Mouse (Mus musculus): ENCODE data around the gene Tjp1.

Tjp1 gene

GRCm38 (mm10) chr7:65489195-65489594, 38.4 kb downstream of the Tjp1 start:
- DNase-seq (ENCODE audit: low read depth, low spot score), result no peak

DNA sequence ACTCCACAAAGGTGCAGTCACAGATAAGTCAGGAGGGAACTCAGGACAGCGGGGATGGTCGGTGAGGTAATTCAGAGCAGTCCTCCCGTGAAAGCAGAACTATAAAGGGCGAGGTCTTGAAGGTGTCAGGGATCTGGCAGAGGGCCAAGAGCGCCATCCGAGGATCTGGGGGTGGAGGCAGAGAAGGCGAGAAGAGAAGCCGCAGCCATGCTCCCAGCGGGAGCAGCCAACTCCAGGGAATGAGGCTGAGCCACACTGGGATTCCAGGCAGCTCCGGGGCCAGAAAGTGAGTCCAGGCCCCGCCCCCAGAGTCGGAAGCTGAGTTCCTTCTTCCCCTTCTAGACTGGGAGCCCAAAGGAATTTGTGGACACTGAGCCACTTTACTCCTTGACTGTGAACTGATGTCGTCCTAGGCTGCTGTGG, 41.3 kb downstream of the Tjp1 start:
- DNase-seq (ENCODE audit: low read depth, low spot score), result no peak

- no peak for DNase-seq (ENCODE audit: low read depth, low spot score)
Observed at GRCm38 (mm10) chr7:65484170-65484778, 43.3 kb downstream of the Tjp1 start.

GRCm38 (mm10) chr7:65482216-65482615, 45.4 kb downstream of the Tjp1 start:
- DNase-seq (ENCODE audit: low read depth, low spot score), result no peak

- no peak for DNase-seq (ENCODE audit: low read depth, low spot score)
Observed at GRCm38 (mm10) chr7:65472048-65472447, 55.5 kb downstream of the Tjp1 start.

DNA sequence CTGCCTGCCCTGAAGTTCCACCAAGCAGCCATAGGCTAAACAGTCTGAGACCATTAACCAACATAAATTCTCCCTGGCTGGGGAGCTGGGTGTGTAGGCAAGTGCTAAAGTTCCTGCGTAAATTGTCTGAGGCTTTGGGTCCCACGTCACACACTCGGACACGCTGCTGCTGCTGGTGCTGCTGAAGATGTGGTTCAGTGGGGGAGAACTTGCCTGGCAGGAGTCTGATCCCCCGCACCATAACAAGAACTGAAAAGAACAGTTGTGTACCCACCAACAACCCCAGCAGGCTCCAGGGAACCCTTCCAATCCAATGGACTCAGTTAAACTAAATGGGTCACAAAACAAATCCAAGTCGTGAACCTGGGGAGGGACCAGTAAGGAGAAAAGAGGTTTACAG, 56.2 kb downstream of the Tjp1 start:
- DNase-seq (ENCODE audit: low read depth, low spot score), result peak; percentile 42

GRCm38 (mm10) chr7:65470214-65470613, 57.4 kb downstream of the Tjp1 start:
- DNase-seq (ENCODE audit: low read depth, low spot score), result peak; percentile 34

DNA sequence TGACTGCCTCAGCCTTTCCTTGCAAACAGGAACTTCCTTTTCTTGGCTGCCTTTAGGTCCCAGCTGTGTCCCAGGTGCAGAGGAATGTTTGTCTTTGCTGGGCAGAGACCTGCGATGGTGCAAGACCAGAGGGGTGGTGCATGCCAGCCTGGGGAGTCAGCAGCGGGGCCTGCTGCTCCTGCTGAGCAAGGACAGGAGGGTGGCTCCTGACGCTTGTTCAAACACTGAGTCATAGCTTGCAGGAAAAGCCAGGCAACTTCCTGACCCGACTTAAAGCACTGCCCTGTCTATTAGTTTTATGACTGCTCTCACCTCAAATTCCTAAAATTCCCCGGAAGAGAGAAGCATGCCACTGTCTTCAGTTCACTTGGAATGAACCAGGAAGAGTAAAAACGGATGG, 57.9 kb downstream of the Tjp1 start:
- DNase-seq (ENCODE audit: low read depth, low spot score), result peak; percentile 41

DNA sequence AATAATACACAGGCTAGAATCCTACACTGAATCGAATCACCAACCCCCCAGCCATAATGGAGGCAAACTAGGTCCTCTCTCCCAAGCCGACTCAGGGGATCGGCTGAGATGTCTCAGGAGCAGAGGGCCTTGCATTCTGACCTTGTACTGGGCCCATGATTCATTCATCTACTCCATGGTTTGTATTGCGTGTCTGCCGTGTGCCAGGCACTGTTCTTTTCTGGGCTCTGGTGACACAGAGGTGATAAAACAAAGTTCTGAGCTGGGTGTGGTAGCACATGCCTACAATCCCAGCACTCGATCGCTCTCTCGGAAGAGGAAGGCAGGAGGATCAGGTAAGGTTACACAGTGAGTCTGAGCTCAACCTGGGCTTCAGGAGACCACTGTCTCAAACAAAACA, 59.4 kb downstream of the Tjp1 start:
- DNase-seq (ENCODE audit: low read depth, low spot score), result no peak

DNA sequence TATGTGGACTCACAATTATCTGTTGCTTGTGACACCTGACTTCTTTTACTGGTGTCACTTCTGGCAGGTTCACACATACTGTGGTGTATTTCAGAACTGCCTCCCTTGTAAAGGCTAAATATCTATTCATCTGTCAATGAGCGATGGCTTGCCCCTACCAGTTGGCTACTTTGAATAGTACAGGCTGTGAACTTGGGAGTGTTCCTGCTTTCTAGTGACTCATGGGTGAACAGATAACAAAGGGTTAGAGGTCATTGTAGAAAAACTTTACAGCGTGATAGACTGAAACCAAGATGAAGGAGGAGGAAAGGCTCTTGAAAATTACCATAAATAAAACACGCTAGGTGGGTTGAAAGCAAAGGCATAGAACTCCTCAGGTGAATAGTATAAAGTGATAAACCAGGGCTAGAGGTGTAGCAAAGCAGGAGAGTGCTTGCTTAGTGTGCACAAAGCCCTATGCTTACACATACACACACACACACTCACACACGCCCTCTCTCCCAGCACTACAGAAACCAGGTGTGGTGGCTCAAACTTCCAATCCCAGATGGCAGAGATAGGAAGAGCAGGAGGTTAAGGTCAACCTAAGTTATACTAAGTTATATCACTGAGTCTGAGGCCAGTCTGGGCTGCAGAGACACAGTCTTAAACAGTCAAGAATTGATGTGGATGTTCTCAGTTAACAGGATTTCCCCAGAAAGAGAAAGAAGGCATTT, 60.1 kb downstream of the Tjp1 start:
- DNase-seq (ENCODE audit: low read depth, low spot score), result no peak

DNA sequence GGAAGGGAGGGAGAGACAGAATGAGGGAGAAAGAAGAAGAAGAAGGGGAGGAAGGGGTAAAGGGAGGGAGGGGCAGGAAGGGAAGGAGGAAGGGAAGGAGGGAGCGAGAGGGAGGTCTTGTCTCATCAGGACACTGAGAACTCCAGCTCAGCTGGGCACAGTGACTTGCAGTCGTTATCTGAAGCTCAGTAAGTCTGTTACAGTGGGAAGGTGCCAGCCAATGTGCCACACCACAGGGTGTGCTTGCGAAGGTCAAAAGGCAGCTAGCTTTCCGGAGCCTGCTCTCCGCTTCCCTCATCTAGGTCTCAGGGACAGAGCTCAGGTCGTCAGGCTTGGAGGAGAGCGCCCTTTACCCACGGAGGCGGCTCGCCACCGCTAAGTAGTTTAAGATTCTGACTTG, 61.4 kb downstream of the Tjp1 start:
- no peak for DNase-seq (ENCODE audit: low read depth, low spot score)

- DNase-seq (ENCODE audit: low read depth, low spot score), result no peak
Observed at GRCm38 (mm10) chr7:65464518-65465037, 63.0 kb downstream of the Tjp1 start.

DNA sequence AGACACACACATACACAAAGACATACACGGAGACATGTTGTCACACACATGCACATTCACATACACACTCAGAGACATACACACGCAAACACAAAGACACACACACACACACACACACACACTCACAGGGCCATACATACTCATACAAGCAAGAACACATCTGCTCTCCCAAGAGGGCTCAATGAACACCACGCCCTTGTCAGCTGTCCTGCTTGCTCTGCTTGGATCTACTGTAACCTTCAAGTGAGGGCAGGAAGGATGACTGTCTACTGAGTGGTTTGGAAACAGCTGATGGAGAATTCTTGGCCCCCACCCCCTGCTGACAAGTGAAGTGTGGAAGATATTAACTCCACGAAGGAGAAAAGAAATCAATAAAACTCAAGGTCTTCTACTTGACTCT, 64.1 kb downstream of the Tjp1 start:
- DNase-seq (ENCODE audit: low read depth, low spot score), result no peak

DNA sequence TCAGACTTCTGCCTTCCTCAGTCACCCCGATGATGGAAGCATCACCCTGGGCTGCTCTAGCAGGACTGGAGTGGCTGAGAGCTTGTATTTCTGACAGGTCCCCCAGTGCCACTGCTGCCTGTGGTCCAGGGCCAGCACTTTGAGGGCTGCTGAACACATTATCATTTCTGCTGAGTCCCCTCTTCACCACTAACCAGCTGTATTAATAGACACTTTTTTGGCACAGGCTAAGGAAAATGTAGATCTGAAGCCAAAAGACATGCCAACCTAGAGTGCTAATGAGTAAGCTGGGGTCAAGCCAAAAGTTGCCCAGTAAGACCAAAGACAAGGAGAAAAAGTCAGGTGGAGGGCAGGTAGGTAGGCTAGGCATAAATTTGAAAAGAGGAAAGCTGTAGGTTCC, 66.2 kb downstream of the Tjp1 start:
- no peak for DNase-seq (ENCODE audit: low read depth, low spot score)

GRCm38 (mm10) chr7:65460196-65460595, 67.4 kb downstream of the Tjp1 start:
- DNase-seq (ENCODE audit: low read depth, low spot score), result no peak

DNA sequence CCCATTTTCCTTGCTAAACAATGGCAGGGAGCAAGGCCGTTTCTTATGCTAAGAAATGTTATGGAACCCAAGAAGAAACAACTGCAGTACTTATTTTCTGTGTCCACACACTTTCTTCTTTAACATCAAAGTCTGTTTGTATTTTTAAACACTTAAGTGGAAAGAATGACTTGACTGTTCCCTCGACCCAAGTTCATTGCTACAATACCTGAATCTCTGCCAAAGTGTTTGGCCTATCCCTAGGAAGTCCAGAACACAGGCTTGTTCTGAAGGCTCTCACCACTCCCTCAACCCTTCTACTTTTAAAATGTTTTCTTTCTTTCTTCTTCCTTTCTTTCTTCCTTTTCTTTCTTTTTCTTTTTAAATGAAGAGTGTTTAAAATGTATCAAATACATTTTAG, 71.5 kb downstream of the Tjp1 start:
- no peak for DNase-seq (ENCODE audit: low read depth, low spot score)

GRCm38 (mm10) chr7:65455208-65455607, 72.4 kb downstream of the Tjp1 start:
- DNase-seq (ENCODE audit: low read depth, low spot score), result no peak

- DNase-seq (ENCODE audit: low read depth, low spot score), result peak; percentile 45
Observed at GRCm38 (mm10) chr7:65454269-65454668, 73.3 kb downstream of the Tjp1 start.

GRCm38 (mm10) chr7:65452246-65452645, 75.3 kb downstream of the Tjp1 start:
- DNase-seq (ENCODE audit: low read depth, low spot score), result peak; percentile 34

- peak; percentile 42 for DNase-seq (ENCODE audit: low read depth, low spot score)
Observed at GRCm38 (mm10) chr7:65450158-65450557, 77.4 kb downstream of the Tjp1 start.

GRCm38 (mm10) chr7:65441505-65441904, 86.1 kb downstream of the Tjp1 start:
- no peak for DNase-seq (ENCODE audit: low read depth, low spot score)

DNA sequence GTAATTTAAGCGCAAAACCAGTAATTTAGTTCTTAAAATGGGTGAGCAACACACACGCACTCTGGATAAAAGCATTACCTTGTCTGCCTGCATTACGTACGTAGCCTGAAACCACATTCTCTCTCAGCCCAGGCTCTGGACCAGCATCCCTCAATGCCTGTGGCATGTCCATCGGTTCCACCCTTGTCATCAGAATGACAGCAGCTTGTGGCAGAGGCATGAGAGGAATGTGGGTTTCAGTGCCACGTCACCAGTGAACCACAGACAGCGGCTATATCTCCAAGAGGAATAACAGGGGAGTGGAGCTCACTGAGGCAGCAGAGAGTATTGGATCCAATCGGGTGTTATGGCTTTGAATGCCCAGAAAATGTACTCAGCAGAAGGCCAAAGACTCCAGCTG, 88.1 kb downstream of the Tjp1 start:
- no peak for DNase-seq (ENCODE audit: low read depth, low spot score)

- DNase-seq (ENCODE audit: low read depth, low spot score), result no peak
Observed at GRCm38 (mm10) chr7:65438146-65438545, 89.4 kb downstream of the Tjp1 start.
